Mouse (Mus musculus): ENCODE results near the gene Slc6a6. TPM values are rescaled to one million over a fixed set of nuclear protein-coding genes. Genes with fewer than 3 reads are reported as not detected.

The Slc6a6 gene
- total RNA-seq, 2 experiments from 2014 or later = 52.1 to 57.8 TPM

GRCm38 (mm10) chr6:91669270-91669669 is 14.6 kb upstream of the Slc6a6 start:
- DNase-seq = no peak

GRCm38 (mm10) chr6:91670224-91670623 is 13.6 kb upstream of the Slc6a6 start:
- DNase-seq = no peak

- no peak for DNase-seq
Observed at GRCm38 (mm10) chr6:91674757-91675350, 9.0 kb upstream of the Slc6a6 start.

DNA sequence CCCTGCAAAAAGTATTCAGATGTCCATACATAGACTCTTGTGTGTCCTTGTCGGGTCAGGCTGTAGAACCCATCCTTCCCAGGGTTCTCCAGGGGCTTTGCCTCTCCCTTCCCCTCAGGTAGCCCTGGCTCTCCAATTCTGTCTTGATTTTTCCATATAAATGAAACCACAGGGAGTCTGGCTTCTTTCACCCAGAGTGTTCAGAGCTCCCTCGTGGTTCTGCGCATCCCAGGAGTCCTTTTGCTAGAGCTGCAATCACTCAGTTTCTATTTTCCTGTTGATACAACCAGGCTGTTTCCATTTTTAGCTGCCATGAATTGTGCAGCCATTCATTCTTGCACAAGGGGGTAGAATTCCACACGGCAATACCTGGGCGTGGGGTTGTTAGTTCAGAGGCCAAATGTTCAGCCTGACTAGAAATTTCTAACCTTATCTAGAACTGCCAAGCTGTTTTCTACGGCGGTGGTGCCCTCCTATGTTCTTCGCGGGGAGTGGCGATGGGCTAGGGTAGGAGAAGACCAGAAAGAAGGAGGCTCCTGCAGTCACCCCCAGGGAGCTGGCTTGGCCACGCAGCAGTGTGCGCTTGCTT is 5.3 kb upstream of the Slc6a6 start:
- DNase-seq = no peak

- DNase-seq = peak; percentile 71
Observed at GRCm38 (mm10) chr6:91679095-91679577, 4.7 kb upstream of the Slc6a6 start.

DNA sequence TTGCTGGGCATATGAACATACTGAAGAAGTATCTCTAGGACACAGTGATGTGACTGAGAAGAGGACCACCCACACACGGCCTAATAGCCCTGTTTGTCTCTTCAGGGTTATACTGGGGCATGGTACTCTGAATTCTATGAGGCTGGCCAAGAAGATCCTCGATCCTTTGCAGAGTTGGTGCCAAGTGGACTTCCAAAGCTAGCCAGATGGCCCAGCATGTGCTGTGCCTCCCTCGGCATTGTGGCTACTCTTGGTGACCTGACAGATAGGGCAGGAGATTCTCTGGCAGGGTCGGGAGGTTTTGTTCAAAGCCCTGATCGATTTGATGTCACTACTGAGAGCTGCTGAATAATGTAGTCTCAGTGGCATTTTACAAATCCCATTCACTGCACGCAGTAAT is 4.1 kb upstream of the Slc6a6 start:
- DNase-seq = no peak

GRCm38 (mm10) chr6:91681841-91682240 is 2.0 kb upstream of the Slc6a6 start:
- DNase-seq = no peak

GRCm38 (mm10) chr6:91683121-91683520 is 732 bp upstream of the Slc6a6 start:
- DNase-seq = peak; percentile 49

GRCm38 (mm10) chr6:91684474-91684829 is 599 bp downstream of the Slc6a6 start:
- DNase-seq = no peak

- DNase-seq = peak; percentile 80
Observed at GRCm38 (mm10) chr6:91684831-91685532, 1.1 kb downstream of the Slc6a6 start.

- no peak for DNase-seq
Observed at GRCm38 (mm10) chr6:91685533-91685883, 1.7 kb downstream of the Slc6a6 start.

DNA sequence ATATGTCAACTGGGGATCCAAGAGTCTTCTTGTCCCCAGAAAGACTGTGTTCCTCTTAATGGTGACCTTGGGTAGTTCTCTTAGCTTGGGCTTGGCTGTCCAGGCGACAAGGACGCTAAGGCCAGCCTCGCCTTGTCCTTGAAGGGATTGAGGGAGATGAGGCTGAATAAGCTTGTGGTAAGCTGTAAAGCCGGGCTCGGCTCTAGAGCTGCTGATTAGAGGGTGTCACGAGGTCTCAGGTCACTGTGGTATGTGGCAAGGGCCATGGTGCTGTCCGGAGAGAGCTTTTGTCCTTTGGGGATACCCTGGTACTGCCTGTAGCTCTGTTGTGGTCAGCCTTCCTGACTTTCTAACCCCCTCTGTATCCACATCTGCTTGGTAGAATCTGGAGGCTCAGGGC is 2.0 kb downstream of the Slc6a6 start:
- DNase-seq = no peak

- DNase-seq = no peak
Observed at GRCm38 (mm10) chr6:91686597-91686996, 2.7 kb downstream of the Slc6a6 start.

DNA sequence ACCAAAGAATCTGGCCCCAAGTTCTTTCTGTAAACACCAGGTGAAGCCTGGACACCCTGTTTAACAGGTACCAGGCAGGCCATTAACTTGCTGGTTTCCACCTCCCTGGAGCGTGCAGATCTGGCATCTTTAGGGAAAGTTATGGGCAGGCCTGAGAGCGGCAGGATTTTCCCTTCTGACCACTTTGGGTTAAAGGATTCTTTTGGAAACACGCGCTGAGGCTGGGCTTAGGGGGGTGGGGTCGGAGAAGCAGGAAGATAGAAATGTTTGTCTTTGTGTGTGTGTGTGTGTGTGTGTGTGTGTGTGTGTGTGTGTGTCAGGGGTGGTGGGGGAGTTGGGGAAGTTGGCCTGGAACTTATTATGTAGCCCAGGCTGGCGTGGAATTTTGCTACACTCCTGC is 4.2 kb downstream of the Slc6a6 start:
- no peak for DNase-seq

DNA sequence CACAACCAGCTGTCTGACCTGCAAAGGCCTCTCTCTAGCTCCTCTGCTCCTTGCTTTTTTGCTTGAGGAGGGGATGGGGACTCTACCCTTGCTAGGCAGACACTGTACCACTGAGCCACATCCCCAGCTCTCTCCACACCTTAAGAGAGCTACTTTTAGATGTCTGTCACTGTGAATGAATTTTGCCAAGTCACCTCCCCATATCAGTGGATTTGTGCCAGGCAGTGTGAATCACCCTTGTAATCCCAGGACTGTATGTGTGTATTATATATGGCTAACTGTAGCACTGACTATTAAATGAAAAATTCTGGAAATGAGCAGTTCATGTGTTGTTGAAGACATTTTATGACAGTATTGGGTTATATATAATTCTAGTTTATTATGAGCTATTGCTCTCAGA is 5.4 kb downstream of the Slc6a6 start:
- no peak for DNase-seq

GRCm38 (mm10) chr6:91690222-91690621 is 6.4 kb downstream of the Slc6a6 start:
- DNase-seq = no peak

DNA sequence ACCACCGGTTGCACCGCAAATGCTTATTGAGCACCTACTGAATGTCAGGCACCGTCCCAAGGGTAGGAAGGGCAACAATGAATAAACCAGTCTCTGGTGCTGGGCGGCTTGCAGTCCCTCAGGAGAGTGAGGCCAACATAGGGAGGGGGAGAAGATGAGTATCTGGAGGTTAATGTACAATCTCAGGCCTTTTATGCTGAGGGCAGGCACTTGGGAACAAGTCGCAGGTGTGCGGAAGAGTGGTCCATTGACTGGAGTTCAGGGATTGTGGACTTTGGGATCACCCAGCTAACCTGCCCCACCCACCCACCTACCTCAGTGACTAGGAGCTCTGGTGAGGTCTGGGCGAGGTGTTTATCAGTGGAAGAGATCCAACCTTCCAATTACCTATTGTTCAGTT is 6.8 kb downstream of the Slc6a6 start:
- DNase-seq = no peak

- DNase-seq = no peak
Observed at GRCm38 (mm10) chr6:91691576-91691975, 7.7 kb downstream of the Slc6a6 start.

DNA sequence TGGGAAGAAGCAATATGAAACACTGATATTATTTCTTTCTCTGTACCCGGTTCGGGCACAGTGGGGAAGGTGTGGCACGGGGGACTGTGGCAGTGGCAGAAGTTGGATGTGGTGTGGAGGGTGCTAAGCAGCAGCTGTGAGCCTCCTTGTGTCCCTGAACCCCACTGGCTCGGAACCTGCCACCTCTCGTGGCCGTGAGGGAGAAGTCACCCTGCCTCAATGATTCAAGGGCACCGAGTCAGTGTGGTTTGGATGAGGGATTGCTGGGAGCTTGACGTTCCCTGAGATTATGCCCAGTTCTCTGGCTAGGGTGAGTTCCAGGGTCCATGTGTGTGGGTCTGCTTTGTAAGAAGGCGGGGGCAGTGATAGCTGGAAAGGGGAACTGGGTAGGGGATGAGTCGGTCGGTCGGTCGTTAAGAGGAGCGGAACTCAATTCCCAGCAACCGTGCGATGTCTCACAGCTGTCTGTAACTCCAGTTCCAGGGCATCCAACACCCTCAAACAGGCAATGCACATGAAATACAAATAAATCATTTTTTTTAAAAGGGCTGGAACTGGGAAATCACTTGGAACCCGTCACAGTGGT is 9.5 kb downstream of the Slc6a6 start:
- DNase-seq = no peak

DNA sequence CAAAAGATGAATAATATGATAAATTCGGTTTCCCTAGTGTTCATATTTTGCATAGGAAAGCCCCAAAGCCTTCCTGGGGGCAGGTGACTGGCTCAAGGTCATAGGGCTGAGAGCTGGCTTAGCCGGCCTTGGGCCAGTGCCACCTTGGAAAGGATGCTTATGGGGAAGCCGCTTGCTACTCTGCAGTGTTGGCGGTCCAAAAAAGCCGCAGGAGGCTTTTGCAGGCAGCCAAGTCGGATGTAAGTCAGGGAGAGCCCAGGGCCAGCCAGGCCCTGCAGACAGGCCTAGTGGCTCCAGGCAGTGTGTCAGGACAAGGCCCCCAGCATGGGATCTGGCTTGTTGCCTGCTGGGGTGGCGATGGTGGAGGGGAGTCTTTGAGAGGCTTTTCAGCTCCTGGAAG is 10.8 kb downstream of the Slc6a6 start:
- peak; percentile 59 for DNase-seq

GRCm38 (mm10) chr6:91698831-91699230 is 15.0 kb downstream of the Slc6a6 start:
- no peak for DNase-seq

DNA sequence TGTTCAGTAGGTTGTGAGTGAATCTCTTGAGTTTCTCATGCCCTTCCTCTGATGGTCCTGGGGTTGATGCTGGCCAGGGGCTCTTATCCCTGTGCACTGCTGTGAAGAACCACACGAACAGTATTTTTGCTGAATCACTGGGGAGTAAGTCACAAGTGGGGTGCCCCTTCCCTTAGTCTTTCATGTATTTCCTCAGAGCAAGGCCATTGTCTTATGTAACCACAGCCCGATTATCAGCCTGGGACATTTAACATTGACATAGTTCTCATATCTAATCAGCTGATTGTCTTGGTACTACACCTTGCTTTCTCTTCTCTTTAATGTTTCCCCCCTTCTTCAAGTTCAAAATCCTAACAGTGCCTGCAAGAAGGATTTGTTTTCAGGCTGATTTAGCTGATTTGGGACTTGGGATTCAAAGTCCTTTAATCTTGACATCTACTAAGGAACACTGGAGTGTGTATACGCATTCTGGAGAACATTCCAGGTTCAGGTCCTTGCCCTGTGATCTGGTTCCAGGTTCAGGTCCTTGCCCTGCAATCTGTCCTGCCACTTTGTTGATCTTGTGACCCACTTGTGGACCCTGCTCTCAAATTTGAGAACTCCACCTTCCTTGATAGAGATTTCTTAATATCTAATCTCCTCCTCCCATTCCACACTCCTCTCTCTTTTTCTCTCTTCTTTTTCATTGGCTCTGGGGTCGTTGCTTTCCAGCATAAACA is 15.8 kb downstream of the Slc6a6 start:
- DNase-seq = no peak
